Mouse (Mus musculus): ENCODE results near the gene Ctsa. TPM values are rescaled to one million over a fixed set of nuclear protein-coding genes. Genes with fewer than 3 reads are reported as not detected.

Ctsa gene
- polyA plus RNA-seq, 1 experiment from 2014 or later, result 173 TPM

- ATAC-seq (replicated peaks; ENCODE audit: extremely low read depth, insufficient read depth, low FRiP score), result no peak
- 86% methylated on average over 2 of the region's 2 CpGs for WGBS
- H3K9ac ChIP-seq (ENCODE audit: low read length), result no peak overlapping the region
- peaks cover 94% of the 10 kb centered on the region for H3K36me3 ChIP-seq (ENCODE audit: control insufficient read depth, insufficient read depth)
- H3K4me3 ChIP-seq (ENCODE audit: low read length), result no peak overlapping the region
- H3K4me2 ChIP-seq (ENCODE audit: low read depth, low read length), result no peak overlapping the region
- H3K9me3 ChIP-seq (replicated peaks; ENCODE audit: control insufficient read depth, low read length), result no peaks in the 10 kb centered on the region
- peaks cover 11% of the 10 kb centered on the region for H3K4me1 ChIP-seq (ENCODE audit: control insufficient read depth, insufficient read depth, low read length)
- no peaks in the 10 kb centered on the region for H3K27me3 ChIP-seq (ENCODE audit: control insufficient read depth, insufficient read depth, low read length)
- H3K27ac ChIP-seq (ENCODE audit: low read length), result no peak overlapping the region
Measured at GRCm38 (mm10) chr2:164889960-164890359, 57.3 kb downstream of the Ctsa start.

Other genes with a start within 250 kb of the Ctsa start
- 0.19 and 0.30 TPM in 2 replicates for gene Wfdc6a, start 247.4 kb upstream of the Ctsa start, polyA plus RNA-seq (2015; fragmentation: Nextera tagmentation; extraction: Ambion mirVana)
- not detected in 2 replicates for gene Eppin, start 239.3 kb upstream of the Ctsa start, polyA plus RNA-seq (2015; fragmentation: Nextera tagmentation; extraction: Ambion mirVana)
- gene Wfdc6b, start 219.4 kb upstream of the Ctsa start, polyA plus RNA-seq (2015; fragmentation: Nextera tagmentation; extraction: Ambion mirVana), result not detected in 2 replicates
- gene Wfdc8, start 219.2 kb upstream of the Ctsa start, polyA plus RNA-seq (2015; fragmentation: Nextera tagmentation; extraction: Ambion mirVana), result not detected in 2 replicates
- not detected in 2 replicates for gene Wfdc16, start 194.1 kb upstream of the Ctsa start, polyA plus RNA-seq (2015; fragmentation: Nextera tagmentation; extraction: Ambion mirVana)
- 0.35 TPM in 1 of 2 replicates, not detected in the other for gene Wfdc10, start 176.8 kb upstream of the Ctsa start, polyA plus RNA-seq (2015; fragmentation: Nextera tagmentation; extraction: Ambion mirVana)
- not detected in 2 replicates for gene Wfdc9, start 176.3 kb upstream of the Ctsa start, polyA plus RNA-seq (2015; fragmentation: Nextera tagmentation; extraction: Ambion mirVana)
- gene Wfdc11, start 158.8 kb upstream of the Ctsa start, polyA plus RNA-seq (2015; fragmentation: Nextera tagmentation; extraction: Ambion mirVana), result not detected in 2 replicates
- 0.35 TPM in 1 of 2 replicates, not detected in the other for gene Wfdc13, start 147.8 kb upstream of the Ctsa start, polyA plus RNA-seq (2015; fragmentation: Nextera tagmentation; extraction: Ambion mirVana)
- not detected in 2 replicates for gene Spint4, start 134.4 kb upstream of the Ctsa start, polyA plus RNA-seq (2015; fragmentation: Nextera tagmentation; extraction: Ambion mirVana)
- not detected in 2 replicates for gene Spint5, start 117.6 kb upstream of the Ctsa start, polyA plus RNA-seq (2015; fragmentation: Nextera tagmentation; extraction: Ambion mirVana)
- gene Wfdc3, start 86.9 kb upstream of the Ctsa start, polyA plus RNA-seq (2015; fragmentation: Nextera tagmentation; extraction: Ambion mirVana), result 0.51 and 0.80 TPM in 2 replicates
- gene Dnttip1, start 86.9 kb upstream of the Ctsa start, polyA plus RNA-seq (2015; fragmentation: Nextera tagmentation; extraction: Ambion mirVana), result 56.0 and 58.7 TPM in 2 replicates
- gene Ube2c, start 63.0 kb upstream of the Ctsa start, polyA plus RNA-seq (2015; fragmentation: Nextera tagmentation; extraction: Ambion mirVana), result 388 and 390 TPM in 2 replicates
- gene Tnnc2, start 52.9 kb upstream of the Ctsa start, polyA plus RNA-seq (2015; fragmentation: Nextera tagmentation; extraction: Ambion mirVana), result 6.7 and 28.8 TPM in 2 replicates
- gene Snx21, start 47.0 kb upstream of the Ctsa start, polyA plus RNA-seq (2015; fragmentation: Nextera tagmentation; extraction: Ambion mirVana), result 40.6 and 45.6 TPM in 2 replicates
- 15.7 and 16.7 TPM in 2 replicates for gene Acot8, start 28.0 kb upstream of the Ctsa start, polyA plus RNA-seq (2015; fragmentation: Nextera tagmentation; extraction: Ambion mirVana)
- 5.9 and 6.4 TPM in 2 replicates for gene Zswim3, start 27.8 kb upstream of the Ctsa start, polyA plus RNA-seq (2015; fragmentation: Nextera tagmentation; extraction: Ambion mirVana)
- gene Zswim1, start 10.2 kb upstream of the Ctsa start, polyA plus RNA-seq (2015; fragmentation: Nextera tagmentation; extraction: Ambion mirVana), result 10.6 and 12.1 TPM in 2 replicates
- 0.42 TPM in 1 of 2 replicates, not detected in the other for gene Spata25, start 4.3 kb upstream of the Ctsa start, polyA plus RNA-seq (2015; fragmentation: Nextera tagmentation; extraction: Ambion mirVana)
- gene Neurl2, start 583 bp downstream of the Ctsa start, polyA plus RNA-seq (2015; fragmentation: Nextera tagmentation; extraction: Ambion mirVana), result 50.6 and 52.8 TPM in 2 replicates
- 52.0 and 67.2 TPM in 2 replicates for gene Pltp, start 24.8 kb downstream of the Ctsa start, polyA plus RNA-seq (2015; fragmentation: Nextera tagmentation; extraction: Ambion mirVana)
- gene Pcif1, start 46.4 kb downstream of the Ctsa start, polyA plus RNA-seq (2015; fragmentation: Nextera tagmentation; extraction: Ambion mirVana), result 53.4 and 54.5 TPM in 2 replicates
- 9.2 and 9.5 TPM in 2 replicates for gene Zfp335, start 78.9 kb downstream of the Ctsa start, polyA plus RNA-seq (2015; fragmentation: Nextera tagmentation; extraction: Ambion mirVana)
- gene Mmp9, start 107.9 kb downstream of the Ctsa start, polyA plus RNA-seq (2015; fragmentation: Nextera tagmentation; extraction: Ambion mirVana), result 3.8 and 9.7 TPM in 2 replicates
- 0.21 and 0.68 TPM in 2 replicates for gene Slc12a5, start 127.9 kb downstream of the Ctsa start, polyA plus RNA-seq (2015; fragmentation: Nextera tagmentation; extraction: Ambion mirVana)
- gene Ncoa5, start 202.0 kb downstream of the Ctsa start, polyA plus RNA-seq (2015; fragmentation: Nextera tagmentation; extraction: Ambion mirVana), result 42.5 and 43.2 TPM in 2 replicates
- 7.8 and 9.2 TPM in 2 replicates for gene Cd40, start 222.8 kb downstream of the Ctsa start, polyA plus RNA-seq (2015; fragmentation: Nextera tagmentation; extraction: Ambion mirVana)